Mouse (Mus musculus) retina, postnatal 7 days (tissue): ENCODE measurements around the gene Lcn8.

ENCODE experiments used
- DNase-seq: peaks from one replicate; pipeline ENCODE4 v3.0.0-alpha.2; 2012; ENCODE audit warnings: low read depth, low spot score

Lcn8 gene

DNA sequence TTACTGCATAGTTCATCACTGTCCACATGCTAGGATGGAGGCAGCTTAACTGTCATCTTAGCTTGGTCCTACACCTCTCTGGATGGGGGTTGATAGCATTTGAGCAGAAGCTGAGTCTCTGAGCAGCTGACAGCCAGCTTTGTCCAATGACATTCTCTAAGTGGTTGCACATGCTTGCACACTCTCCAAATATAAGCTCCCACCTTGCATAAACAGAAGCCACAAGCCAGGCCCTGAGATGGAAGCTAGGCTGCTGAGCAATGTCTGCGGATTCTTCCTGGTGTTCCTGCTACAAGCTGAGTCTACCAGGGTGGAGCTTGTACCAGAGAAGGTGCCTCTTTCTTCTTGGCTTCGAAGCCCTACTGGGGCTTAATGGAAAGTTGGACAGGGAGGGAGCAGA, at the start of gene Lcn8:
Gene Lcn8 (plus strand): TSS at position 219 of the 400 bp plus-strand sequence.
- no peak for DNase-seq

DNA sequence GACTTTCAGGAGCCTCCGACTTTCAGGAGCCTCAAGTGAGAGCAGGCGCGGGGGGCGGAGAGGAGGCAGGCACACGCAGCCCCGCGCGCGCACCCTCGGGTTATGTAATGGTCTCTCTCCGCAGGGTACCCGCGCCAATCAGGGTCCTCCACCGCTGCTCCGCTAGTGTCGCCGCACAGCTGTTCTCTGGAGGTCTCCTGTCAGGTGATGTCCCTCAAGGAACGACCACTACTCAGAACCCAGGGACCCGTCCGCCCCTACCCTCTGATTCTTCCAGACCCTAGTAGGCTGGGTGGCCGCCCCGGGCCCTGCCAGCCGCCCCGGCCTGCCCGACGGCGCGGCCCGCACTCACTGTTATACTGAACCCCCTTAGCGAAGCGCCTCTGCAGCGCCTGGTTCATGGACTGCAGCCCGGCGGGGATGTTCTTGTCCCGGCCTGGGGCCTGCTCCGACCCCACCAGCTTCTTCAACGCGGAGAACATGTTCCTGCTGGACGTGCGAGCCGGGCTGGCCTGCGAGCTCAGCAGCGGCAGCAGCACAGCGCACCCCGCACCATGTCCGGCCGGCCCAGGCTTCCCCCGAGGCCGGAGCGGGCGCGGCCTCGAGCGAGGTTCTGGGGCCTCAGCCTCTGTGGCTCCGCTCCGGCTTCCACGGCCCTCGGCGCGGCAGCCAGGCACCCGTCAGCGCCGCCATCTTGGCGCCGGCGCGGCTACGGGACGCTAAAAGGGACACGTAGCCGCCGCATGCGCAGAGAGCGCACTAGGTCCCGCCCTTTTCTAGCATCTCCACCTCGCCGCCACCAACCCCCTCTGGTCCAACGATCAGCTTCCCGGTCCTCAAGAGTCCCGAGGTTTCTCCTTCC, 44.9 kb upstream of the Lcn8 start, which contains the start of gene Rabl6:
Gene Rabl6 (minus strand): TSS at position 761 of the 862 bp plus-strand sequence.
- peak; percentile 81 for DNase-seq

DNA sequence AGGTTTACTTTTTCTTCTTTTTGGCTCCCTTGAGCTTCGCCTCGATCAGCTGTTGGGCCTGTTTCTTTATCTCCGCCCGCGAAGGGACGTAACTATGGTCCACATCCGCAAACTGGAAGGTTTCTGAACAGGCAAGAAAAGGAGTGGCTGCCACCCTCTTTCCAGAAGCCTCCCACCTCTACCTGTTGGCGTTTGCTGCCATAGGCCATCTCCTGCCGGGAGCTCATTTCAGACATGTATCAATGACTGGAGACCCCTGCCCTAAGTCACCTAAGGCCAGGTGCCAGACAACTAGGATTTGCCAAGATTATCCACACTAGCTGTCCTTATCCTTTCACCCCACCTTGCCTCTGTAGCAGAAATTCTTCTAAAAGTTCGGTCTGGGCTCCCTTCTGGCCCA, 44.2 kb upstream of the Lcn8 start:
- no peak for DNase-seq

DNA sequence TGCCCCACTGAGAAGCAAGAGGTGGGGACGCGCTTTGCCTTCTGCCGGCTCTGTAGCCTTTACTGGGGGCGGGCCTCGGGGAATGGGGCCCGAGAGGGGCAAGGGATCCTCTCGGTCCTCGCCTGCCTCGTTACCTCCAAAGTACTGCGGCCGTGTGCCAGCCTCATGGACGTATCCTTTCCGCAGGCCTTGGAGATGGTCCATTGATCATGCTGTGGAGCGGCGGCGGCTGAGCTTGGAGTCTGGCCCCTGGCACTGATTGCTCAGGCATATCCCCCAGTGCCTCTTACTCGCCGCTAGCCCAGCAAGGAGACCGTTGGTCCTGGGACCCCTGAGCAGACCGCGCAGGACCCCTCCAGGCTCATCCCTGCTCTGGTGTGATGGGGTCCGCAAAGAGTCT, 36.5 kb upstream of the Lcn8 start:
- DNase-seq = no peak

DNA sequence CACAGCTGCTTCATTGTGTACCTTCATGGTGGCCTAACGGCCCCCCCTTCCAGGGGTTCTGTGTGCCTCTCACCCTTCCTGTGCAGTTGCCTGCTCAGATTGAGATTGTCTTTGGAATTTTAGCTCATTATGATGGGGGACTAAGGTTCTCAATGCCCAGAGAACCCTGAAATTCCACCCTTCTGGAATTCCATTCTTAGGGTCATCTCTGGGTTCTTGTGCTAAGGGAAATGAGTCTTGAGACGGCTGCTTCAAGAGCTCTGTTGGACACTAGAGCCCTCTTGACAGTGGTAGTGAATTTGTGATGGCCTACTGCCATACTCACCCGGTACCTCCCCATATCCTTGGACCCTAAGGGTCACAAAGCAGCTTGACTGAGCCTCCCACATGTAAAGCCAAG, 35.3 kb upstream of the Lcn8 start, which contains the start of gene Ccdc183:
Gene Ccdc183 (minus strand): TSS at position 101 of the 400 bp plus-strand sequence.
- DNase-seq = no peak

DNA sequence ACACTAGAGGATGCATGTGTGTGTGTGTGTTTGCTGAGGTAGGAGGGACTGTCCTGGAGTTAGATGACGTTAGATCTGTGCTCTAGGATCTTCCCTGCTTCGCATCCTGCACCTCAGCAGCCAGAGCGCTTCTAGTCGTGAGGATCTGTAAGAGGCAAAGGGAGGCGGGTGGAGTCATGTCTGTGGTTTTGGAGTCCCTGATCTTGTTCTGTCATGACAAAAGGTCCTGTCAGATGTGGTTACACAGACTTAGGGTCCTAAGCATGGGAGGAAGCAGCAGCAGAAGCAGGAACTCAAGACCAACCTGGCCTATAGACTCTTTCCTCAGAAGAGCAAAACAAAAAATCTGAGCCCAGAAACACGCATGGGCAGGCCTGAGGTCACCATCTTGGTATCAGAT, 32.5 kb upstream of the Lcn8 start:
- no peak for DNase-seq

DNA sequence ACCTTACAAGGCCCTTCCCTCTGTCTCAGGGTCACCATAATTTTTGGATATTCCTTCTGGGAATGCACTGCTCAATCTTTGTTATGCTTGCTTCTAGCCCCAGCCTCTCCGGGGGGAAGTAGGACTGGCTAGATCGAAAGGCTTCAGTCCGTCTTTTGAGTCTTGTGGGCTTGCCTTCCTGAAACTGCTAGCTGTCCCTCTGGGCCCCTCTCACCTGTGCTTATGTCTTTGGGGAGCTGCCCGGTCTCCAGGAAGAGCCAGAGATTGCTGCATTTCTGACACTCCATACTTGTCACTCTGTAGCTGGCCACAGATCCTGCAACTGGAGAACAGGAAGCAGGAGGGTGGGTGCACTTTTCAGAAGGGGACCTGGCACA, 32.1 kb upstream of the Lcn8 start:
- no peak for DNase-seq

DNA sequence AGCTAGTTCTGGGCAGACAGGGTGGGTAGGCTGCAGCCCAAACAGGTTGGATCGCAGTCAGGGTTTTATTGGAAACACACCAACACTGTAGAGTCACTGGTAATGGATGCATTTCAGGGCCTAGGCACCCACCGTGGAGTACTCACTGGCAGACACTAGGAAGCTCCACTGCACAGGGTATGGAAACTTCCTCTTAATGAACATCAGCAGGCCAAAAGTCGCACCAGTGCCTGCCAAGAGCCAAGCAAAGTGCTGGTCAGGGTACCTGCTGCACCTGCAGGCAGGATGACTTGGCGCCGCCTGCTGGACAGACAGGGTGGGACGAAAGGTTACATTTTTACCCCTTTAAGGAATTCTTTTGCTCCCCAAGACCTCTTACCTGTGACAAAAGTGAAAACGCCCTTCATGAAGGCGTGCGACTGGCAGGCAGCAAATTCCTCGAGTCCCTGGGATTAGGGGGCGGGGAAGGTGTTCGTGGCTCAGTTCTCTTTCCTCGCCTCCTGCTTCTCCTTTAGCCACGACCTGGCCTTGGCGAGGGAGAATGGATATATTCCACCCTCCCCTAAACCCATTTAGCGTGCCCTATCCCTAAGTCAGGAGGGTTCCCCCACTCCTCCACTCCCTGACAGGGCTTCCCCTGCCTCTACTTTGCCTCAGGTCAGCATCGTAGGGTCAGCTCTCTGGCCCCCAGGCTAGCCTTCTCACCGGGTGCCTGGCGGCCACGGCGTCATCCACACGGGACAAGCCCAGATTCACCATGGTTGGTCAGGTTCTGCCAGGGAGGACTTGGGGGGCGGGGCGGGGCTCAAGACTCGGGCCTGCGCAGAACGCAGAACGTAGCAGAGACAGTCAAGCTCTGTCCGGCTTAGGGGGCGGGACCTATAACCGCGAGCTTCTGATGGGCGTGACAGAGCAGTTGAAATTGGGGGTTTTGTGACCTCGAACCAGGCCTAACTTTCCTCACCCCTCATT, 31.4 kb upstream of the Lcn8 start, which contains the start of gene Tmem141:
Gene Tmem141 (minus strand): TSS at position 777 of the 972 bp plus-strand sequence.
- DNase-seq = peak; percentile 73

DNA sequence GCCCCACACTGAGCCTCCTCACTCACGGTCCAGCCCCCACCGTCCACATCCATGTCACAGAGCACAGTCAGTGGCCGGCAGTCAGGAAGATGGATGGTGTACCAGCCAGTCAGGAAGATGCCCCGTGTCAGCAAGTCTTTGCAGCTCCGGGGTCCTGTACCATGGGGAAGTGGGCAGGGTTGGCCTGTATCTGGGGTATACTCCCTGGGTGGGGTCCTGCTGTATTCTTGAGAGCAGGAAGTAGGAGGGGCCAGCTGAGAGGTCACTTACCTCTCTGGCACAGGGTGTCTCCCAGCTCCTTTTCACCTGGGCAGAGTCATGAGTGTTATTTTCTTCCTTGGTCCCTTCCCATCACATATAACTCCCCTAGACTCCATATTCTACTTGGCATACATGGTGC, 26.9 kb upstream of the Lcn8 start:
- no peak for DNase-seq

DNA sequence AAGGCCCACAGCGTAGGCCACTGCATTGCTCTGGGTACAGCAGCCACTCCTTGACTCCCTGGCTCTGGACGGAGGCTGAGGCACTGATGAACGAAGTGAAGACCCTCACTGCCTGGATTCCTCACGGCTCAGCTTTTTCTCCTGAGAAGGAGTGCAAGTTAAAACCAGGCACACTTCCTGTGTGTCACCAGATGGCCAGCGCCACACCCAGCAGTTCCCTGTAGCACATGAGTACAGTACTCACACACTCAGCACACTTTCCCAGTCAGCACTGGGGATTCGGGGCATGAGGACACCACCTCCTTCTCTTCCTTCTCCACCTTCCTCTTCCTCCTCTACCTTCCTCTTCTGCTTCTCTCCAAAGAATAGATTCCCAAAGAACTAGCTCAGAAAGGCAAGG, 25.1 kb upstream of the Lcn8 start, which contains the start of gene Fcna:
Gene Fcna (minus strand): TSS at position 220 of the 400 bp plus-strand sequence.
- no peak for DNase-seq

DNA sequence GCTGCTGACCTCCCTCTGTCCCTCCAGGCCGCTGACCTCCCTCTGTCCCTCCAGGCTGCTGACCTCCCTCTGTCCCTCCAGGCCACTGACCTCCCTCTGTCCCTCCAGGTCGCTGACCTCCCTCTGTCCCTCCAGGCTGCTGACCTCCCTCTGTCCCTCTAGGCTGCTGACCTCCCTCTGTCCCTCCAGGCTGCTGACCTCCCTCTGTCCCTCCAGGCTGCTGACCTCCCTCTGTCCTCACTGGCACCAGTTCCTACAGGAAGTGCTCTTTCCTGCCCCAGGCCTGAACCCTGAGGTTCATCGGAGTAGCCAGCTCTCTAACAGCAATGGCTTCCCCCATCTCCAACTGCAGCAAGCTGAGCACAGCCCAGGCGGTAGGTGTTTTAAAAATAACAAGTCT, 24.2 kb upstream of the Lcn8 start:
- DNase-seq = no peak

DNA sequence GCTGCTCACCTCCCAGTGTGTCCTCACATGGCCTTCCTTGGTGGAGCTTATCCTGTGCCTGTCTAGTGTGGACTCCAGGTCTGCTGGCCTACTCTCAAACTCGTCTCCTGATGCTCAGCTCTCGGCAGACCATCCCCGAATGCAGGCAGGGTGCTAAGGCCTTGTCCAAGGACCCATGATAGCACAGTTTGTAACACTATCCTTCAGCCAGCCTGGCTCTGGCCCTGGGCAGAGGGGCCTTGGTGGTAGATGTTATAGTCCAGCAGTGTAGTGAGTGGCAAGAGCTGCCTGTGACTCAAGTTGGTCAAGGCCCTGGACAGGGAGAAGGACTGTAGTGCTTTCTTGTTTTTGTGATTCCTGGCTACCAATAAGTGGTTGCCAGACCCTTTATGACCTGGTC, 19.3 kb upstream of the Lcn8 start:
- no peak for DNase-seq

DNA sequence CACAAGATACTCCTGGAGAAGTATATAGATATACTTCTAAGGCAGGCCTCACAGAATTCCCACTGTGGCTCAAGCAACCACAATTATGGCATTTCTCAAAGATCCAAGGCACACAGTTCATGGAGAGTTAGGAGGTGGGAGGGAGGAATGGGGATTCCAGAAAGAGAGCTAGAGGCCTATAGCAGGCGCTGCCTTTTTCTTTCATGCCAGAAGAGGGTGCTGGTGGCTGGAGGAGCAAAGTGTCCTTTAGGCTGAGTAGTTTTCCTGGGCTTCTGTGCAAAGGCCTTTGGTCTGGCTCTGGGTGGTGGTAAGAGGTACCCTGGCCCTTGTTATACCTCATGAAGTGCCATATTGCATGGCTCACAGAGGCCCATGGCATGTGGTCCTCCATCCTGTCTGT, 18.9 kb upstream of the Lcn8 start:
- DNase-seq = no peak

DNA sequence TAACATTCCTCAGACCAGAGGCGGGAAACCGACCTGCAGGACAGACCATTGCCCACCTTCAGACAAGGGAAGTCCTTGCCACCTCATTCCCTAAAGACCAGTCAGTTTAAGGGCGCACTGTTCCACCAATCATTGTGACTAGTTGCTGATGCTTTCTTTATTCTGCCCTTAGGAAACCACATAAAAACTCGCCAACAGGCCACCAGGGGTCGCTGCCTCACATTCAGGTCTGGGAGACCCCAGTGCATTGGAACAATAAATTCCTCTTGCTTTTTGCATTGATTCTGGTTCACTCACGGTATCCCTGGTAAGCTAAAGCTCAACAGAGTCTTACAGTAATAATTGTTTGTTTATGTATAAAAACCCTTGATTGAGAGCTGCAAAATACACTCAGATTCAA, 13.0 kb upstream of the Lcn8 start:
- no peak for DNase-seq

DNA sequence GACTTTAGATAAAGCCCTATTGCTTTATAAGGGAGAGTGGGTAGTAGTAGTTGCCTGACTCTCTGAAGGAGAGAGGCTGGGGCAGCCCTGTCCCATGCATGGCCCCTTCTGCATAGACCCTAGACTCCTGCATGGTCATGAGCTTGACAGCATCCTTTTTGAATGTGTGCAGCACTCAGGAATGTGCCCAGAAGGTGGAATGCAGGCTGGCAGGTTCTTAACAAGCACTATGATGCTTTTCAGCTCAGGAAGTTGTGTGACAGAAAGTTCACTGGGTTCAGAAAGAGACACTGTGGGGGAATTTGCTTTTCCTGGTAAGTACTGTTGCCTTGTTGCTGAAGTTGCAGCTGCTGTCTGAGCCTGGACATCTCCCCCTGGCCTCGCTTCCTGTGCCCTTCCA, 1.6 kb downstream of the Lcn8 start:
- no peak for DNase-seq

DNA sequence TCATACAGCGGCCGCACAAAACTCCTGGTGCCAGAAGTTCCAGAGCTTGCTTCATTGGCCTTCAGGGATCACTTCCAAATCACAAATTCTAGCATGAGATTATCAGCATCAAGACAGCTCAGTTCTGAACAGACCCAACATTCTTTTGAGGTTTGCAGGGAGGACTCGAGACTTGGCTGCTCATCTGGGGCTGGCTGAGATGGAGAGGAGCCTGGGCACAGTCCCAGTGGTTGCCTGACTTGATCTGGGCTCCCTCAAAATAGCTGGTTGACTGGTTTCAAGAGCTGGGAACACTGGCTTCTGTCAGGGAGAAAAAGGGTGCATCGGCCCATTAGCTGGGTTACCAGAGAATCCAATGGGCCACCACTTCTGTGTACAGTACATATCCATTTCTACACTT, 3.8 kb downstream of the Lcn8 start:
- DNase-seq = no peak

DNA sequence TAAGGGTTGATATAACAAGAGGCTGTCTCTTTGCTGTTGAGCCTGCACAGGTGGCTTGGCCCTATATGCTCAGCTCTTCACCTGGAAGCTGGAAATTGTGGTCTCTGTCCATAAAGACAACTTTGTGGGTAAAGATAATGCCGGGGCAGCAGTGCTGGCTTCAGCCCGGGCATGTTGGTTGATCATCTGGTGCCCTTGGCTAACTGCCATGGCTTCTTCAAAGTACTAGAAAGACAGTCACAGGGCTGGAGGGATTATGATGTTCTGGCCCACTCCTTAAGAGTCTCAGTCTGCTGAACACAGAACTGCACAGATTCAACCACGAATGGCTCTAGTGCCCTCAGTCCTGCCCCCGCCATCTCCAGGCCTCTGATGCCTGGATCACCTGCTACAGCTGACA, 4.3 kb downstream of the Lcn8 start:
- no peak for DNase-seq

DNA sequence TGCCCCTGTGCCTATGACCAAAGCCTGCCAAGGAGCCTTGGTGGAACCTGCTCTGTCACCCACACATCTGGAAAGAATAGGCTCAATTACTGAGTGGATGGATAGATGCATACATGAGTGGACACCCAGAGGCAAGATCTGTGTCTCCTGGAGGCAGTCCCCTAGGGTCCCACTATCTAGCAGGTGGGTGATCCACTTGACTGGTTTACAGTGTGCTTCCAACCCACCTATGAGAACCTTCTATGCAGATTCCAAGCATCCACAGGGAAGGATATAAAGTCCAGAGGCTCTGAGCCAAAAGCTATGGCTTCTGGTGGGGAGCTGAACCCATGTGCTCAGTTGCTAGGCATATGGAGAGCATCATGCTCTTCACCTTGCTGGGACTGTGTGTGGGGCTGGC, 4.7 kb downstream of the Lcn8 start, which contains the start of gene Lcn5:
Gene Lcn5 (plus strand): TSS at position 301 of the 400 bp plus-strand sequence.
- no peak for DNase-seq

DNA sequence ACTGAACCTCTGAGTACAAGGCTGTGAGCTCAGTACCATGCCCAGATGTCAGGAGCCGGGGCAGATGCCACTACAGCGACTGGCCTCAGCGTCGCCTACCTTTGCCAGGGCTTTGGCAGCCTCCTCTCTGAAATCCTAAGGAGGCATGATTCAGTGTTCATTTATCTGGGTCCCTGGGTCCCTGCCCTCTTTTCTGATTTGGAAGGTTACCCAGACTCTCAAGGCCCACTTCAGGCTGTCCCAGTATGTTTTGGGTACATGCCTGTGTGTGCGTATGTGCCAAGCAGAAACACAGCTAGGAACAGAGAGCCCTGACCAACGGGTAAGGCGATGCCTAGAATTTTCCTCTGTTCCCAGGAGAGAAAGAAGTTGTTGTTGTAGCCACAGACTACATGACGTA, 7.4 kb downstream of the Lcn8 start:
- no peak for DNase-seq

DNA sequence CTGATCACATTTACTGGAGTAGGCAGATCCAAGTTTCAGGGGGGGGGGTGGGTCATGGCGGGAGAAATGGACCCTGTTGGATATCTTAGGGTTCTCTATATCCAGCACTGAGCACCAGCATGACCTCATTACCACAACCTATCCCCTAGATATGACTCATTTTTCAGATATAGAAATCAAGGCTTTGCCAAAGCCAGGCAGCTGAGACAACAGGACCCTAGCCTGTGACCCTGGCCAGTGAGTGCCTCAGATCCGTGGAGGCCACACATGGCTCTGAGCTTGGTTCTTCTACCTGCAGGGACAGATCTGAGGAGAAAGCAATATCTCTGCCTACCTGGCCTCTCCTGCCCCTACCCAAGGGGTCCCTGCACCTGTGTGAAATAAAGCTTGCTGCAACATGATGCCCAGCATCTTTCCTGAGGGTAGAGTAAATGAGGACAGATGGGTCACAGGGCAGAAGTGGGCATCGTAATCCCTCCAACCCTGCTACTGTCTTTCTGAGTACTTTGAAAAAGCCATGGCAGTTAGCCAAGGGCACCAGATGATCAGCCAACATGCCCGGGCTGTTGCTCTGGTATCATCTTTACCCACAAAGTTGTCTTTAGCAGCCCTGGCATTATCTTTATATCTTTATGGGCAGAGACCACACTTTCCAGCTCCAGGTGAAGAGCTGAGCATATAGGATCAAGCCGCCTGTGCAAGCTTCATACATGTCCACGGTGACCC, 8.5 kb downstream of the Lcn8 start:
- no peak for DNase-seq

DNA sequence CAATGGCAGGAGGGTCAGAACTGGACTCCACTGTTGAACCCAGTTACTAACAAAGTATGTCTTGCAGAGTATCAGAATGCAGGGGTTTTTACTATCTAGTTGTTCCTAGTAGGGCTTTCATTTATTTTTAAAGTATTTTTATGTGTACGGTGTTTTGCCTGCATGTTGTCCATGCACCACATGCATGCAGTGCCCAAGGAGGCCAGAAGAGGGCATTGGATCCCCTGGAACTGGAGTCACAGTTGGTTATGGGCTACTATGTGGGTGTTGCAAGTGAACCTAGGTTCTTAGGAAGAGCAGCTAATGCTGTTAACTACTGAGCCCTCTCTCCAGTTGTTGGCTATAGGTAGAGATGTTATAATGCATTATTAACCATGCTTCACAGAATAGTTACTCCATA, 10.6 kb downstream of the Lcn8 start:
- DNase-seq = no peak

DNA sequence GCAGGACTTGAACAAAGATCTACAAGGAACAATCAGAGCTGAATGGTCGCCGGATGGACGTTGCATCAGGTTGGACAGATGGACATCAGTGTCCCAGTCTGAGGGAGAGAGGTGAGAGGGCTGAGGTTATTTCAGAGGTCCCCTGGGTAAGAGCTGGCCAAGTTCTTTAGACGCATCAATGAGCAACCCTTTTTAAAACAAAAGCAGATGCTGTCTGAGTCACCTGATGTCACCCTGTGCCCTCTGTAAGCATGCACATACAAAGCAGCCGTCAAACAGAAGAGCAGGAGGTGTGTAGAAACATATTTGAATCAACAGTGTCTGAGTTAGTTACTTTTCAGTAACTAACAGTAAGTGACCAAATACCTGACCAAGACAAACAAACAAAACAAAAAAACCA, 11.2 kb downstream of the Lcn8 start:
- no peak for DNase-seq
